Mouse (Mus musculus) kidney, embryonic 14.5 days (tissue): Measurements from ENCODE around the gene Tert. TPM values are rescaled to one million over a fixed set of nuclear protein-coding genes. Genes with fewer than 3 reads are reported as not detected.

Source experiments
- ATAC-seq: fragments of 200-750 bp; cut with Nextera tagmentation; 2 replicates; pipeline ENCODE4 v1.8.0; 2017; ENCODE audit warnings: moderate number of reproducible peaks, mild to moderate bottlenecking, moderate TSS enrichment, moderate library complexity; ENCODE audit not compliant: low FRiP score, low TSS enrichment
- H3K27ac ChIP-seq: fragments of 300-500 bp; sonication (generic); 2 replicates; pipeline ENCODE4 v1.5.1; 2014; ENCODE audit warnings: low read depth, mild to moderate bottlenecking, low read length, moderate library complexity, mixed read lengths
- H3K27me3 ChIP-seq: fragments of 300-500 bp; sonication (generic); 2 replicates; pipeline ENCODE4 v1.6.1; 2014; ENCODE audit warnings: mild to moderate bottlenecking, low read length; ENCODE audit not compliant: control insufficient read depth, insufficient read depth
- H3K36me3 ChIP-seq: fragments of 300-500 bp; sonication (generic); 2 replicates; pipeline ENCODE4 v1.6.1; 2014; ENCODE audit warnings: low read length, mixed read lengths; ENCODE audit not compliant: control insufficient read depth, insufficient read depth
- H3K4me1 ChIP-seq: fragments of 300-500 bp; sonication (generic); 2 replicates; pipeline ENCODE4 v1.6.1; 2014; ENCODE audit warnings: low read length, mixed read lengths; ENCODE audit not compliant: control insufficient read depth, insufficient read depth
- H3K4me2 ChIP-seq: fragments of 300-500 bp; sonication (generic); replicated peaks from 2 replicates; pipeline ENCODE4 v1.6.1; 2014; ENCODE audit warnings: low read depth, mild to moderate bottlenecking, low read length
- H3K4me3 ChIP-seq: fragments of 300-500 bp; sonication (generic); 2 replicates; pipeline ENCODE4 v1.5.1; 2014; ENCODE audit warnings: mild to moderate bottlenecking, low read length
- H3K9ac ChIP-seq: fragments of 300-500 bp; sonication (generic); 2 replicates; pipeline ENCODE4 v1.6.1; 2014; ENCODE audit warnings: low read depth, mild to moderate bottlenecking, low read length, moderate library complexity
- H3K9me3 ChIP-seq: fragments of 300-500 bp; sonication (generic); 2 replicates; pipeline ENCODE4 v1.6.1; 2016; ENCODE audit warnings: low read length; ENCODE audit not compliant: control insufficient read depth
- WGBS: fragments of 180-500 bp; shearing (Covaris S2); extraction: QIAGEN DNeasy Blood & Tissue Kit; methylation state at CpG from one replicate; pipeline ENCODE4 v1.1.7; 2014; 5-methylcytosine and 5-hydroxymethylcytosine counted together
- polyA plus RNA-seq: library from polyadenylated mRNA; unstranded; fragments of >200 nt; fragmentation: Nextera tagmentation; extraction: Ambion mirVana; gene quantifications from 2 replicates; pipeline ENCODE4 v1.2.1, GENCODE M21; 2014

Gene Tert
- polyA plus RNA-seq, 1 experiment from 2014 or later = 7.9 TPM

GRCm38 (mm10) chr13:73683682-73684081, 57.0 kb downstream of the Tert start:
- no peaks in the 10 kb centered on the region for H3K27me3 ChIP-seq
- no peak overlapping the region for H3K27ac ChIP-seq
- H3K9ac ChIP-seq = no peak overlapping the region
- WGBS = 92% methylated on average over 11 of the region's 11 CpGs
- H3K9me3 ChIP-seq = no peaks in the 10 kb centered on the region
- no peak for ATAC-seq
- no peaks in the 10 kb centered on the region for H3K36me3 ChIP-seq
- no peaks in the 10 kb centered on the region; the same call in 1 of the 2 replicates for H3K4me1 ChIP-seq
- no peak overlapping the region for H3K4me3 ChIP-seq
- no peak overlapping the region for H3K4me2 ChIP-seq

- no peak for ATAC-seq
- Histone ChIP-seq H3K27me3 (no peaks in the 10 kb centered on the region), H3K4me2 (no peak overlapping the region), H3K27ac (no peak overlapping the region), H3K4me3 (no peak overlapping the region), H3K9ac (no peak overlapping the region), H3K4me1 (no peaks in the 10 kb centered on the region; the same call in 1 of the 2 replicates), H3K9me3 (no peaks in the 10 kb centered on the region), H3K36me3 (no peaks in the 10 kb centered on the region)
- WGBS = 71% methylated on average over 1 of the region's 1 CpGs
Measured at GRCm38 (mm10) chr13:73684412-73684811, 57.7 kb downstream of the Tert start.

GRCm38 (mm10) chr13:73685502-73685901, 58.8 kb downstream of the Tert start:
- no peaks in the 10 kb centered on the region for H3K4me1 ChIP-seq
- H3K27ac ChIP-seq = no peak overlapping the region
- no peak overlapping the region for H3K4me2 ChIP-seq
- no peak overlapping the region for H3K4me3 ChIP-seq
- H3K9me3 ChIP-seq = no peaks in the 10 kb centered on the region
- no peak for ATAC-seq
- H3K36me3 ChIP-seq = no peaks in the 10 kb centered on the region
- no peaks in the 10 kb centered on the region for H3K27me3 ChIP-seq
- WGBS = 83% methylated on average over 6 of the region's 6 CpGs
- no peak overlapping the region for H3K9ac ChIP-seq

GRCm38 (mm10) chr13:73687601-73688000, 60.9 kb downstream of the Tert start:
- 39% methylated on average over 3 of the region's 3 CpGs for WGBS
- no peak for ATAC-seq
- H3K9ac ChIP-seq = no peak overlapping the region

GRCm38 (mm10) chr13:73688934-73689333, 62.2 kb downstream of the Tert start:
- 86% methylated on average over 4 of the region's 4 CpGs for WGBS
- no peak for ATAC-seq
- no peaks in the 10 kb centered on the region for H3K27me3 ChIP-seq
- no peaks in the 10 kb centered on the region for H3K9me3 ChIP-seq
- H3K4me2 ChIP-seq = no peak overlapping the region
- H3K9ac ChIP-seq = no peak overlapping the region
- H3K27ac ChIP-seq = no peak overlapping the region
- no peaks in the 10 kb centered on the region for H3K36me3 ChIP-seq
- no peak overlapping the region for H3K4me3 ChIP-seq
- H3K4me1 ChIP-seq = no peaks in the 10 kb centered on the region

More at GRCm38 (mm10) chr13:73687601-73688000, 60.9 kb downstream of the Tert start:
- no peak overlapping the region for H3K4me2 ChIP-seq
- H3K4me1 ChIP-seq = no peaks in the 10 kb centered on the region
- no peaks in the 10 kb centered on the region for H3K36me3 ChIP-seq
- H3K27ac ChIP-seq = no peak overlapping the region
- no peaks in the 10 kb centered on the region for H3K27me3 ChIP-seq
- H3K9me3 ChIP-seq = no peaks in the 10 kb centered on the region
- H3K4me3 ChIP-seq = no peak overlapping the region

GRCm38 (mm10) chr13:73692249-73692868, 65.6 kb downstream of the Tert start:
- Histone ChIP-seq H3K4me3 (no peak overlapping the region), H3K4me2 (no peak overlapping the region), H3K27me3 (no peaks in the 10 kb centered on the region), H3K27ac (peak overlapping the region; percentile 57; the same call in 1 of the 2 replicates), H3K36me3 (no peaks in the 10 kb centered on the region), H3K4me1 (no peaks in the 10 kb centered on the region), H3K9me3 (no peaks in the 10 kb centered on the region), H3K9ac (no peak overlapping the region)
- peak; percentile 98 for ATAC-seq
- 30% methylated on average over 10 of the region's 10 CpGs for WGBS

GRCm38 (mm10) chr13:73693333-73693732, 66.6 kb downstream of the Tert start:
- WGBS = 74% methylated on average over 2 of the region's 2 CpGs
- H3K4me3 ChIP-seq = no peak overlapping the region
- ATAC-seq = no peak
- H3K27me3 ChIP-seq = no peaks in the 10 kb centered on the region
- no peak overlapping the region for H3K27ac ChIP-seq
- no peak overlapping the region for H3K9ac ChIP-seq
- H3K4me2 ChIP-seq = no peak overlapping the region
- H3K4me1 ChIP-seq = no peaks in the 10 kb centered on the region
- H3K36me3 ChIP-seq = no peaks in the 10 kb centered on the region
- no peaks in the 10 kb centered on the region for H3K9me3 ChIP-seq

- Histone ChIP-seq H3K27ac (no peak overlapping the region), H3K27me3 (no peaks in the 10 kb centered on the region), H3K4me1 (no peaks in the 10 kb centered on the region), H3K4me3 (no peak overlapping the region), H3K9ac (no peak overlapping the region), H3K4me2 (no peak overlapping the region), H3K36me3 (no peaks in the 10 kb centered on the region), H3K9me3 (no peaks in the 10 kb centered on the region)
- no peak for ATAC-seq
- 83% methylated on average over 1 of the region's 1 CpGs for WGBS
Measured at GRCm38 (mm10) chr13:73694972-73695371, 68.3 kb downstream of the Tert start.

- 87% methylated on average over 3 of the region's 3 CpGs for WGBS
- no peak overlapping the region for H3K9ac ChIP-seq
- no peak overlapping the region for H3K4me2 ChIP-seq
- no peak for ATAC-seq
- no peaks in the 10 kb centered on the region for H3K27me3 ChIP-seq
- no peaks in the 10 kb centered on the region for H3K4me1 ChIP-seq
- H3K4me3 ChIP-seq = no peak overlapping the region
- H3K9me3 ChIP-seq = no peaks in the 10 kb centered on the region
- H3K27ac ChIP-seq = no peak overlapping the region
- H3K36me3 ChIP-seq = no peaks in the 10 kb centered on the region
Measured at GRCm38 (mm10) chr13:73696529-73696928, 69.8 kb downstream of the Tert start.
